Mouse (Mus musculus) bone marrow macrophage, adult 2 months (primary cell): Measurements from ENCODE around the gene Samd3. TPM values are rescaled to one million over a fixed set of nuclear protein-coding genes. Genes with fewer than 3 reads are reported as not detected.

Experiments
- H3K27ac ChIP-seq: 2 replicates; pipeline ENCODE4 v1.5.1; 2012; ENCODE audit warnings: low read depth, low read length; ENCODE audit not compliant: insufficient read depth
- H3K4me1 ChIP-seq: 2 replicates; pipeline ENCODE4 v1.6.1; 2012; ENCODE audit warnings: low read length; ENCODE audit not compliant: control insufficient read depth, insufficient read depth
- H3K4me3 ChIP-seq: 2 replicates; pipeline ENCODE4 v1.5.1; 2012; ENCODE audit warnings: mild to moderate bottlenecking, low read length, moderate library complexity; ENCODE audit not compliant: insufficient read depth
- CTCF ChIP-seq: IDR thresholded peaks from 2 replicates; pipeline ENCODE4 v1.5.1; 2012; ENCODE audit warnings: low read depth, mild to moderate bottlenecking, low read length, moderate library complexity
- POLR2A ChIP-seq: IDR thresholded peaks from 2 replicates; pipeline ENCODE4 v1.6.1; 2012; ENCODE audit warnings: mild to moderate bottlenecking, low read depth, low read length, borderline replicate concordance
- polyA plus RNA-seq: library from polyadenylated mRNA; stranded (reverse); fragments of >200 nt; gene quantifications from 2 replicates; pipeline ENCODE4 v1.2.4, GENCODE M21; 2012; ENCODE audit not compliant: missing spikeins, insufficient read depth, insufficient read length

The Samd3 gene
- polyA plus RNA-seq: not detected in 2 replicates

- H3K4me1 ChIP-seq: no peaks in the 10 kb centered on the region
- no peak within 1 kb of the TSS for H3K27ac ChIP-seq
- TF ChIP-seq POLR2A (no peak), CTCF (no peak)
- no peak within 1 kb of the TSS for H3K4me3 ChIP-seq
These were observed at the start of gene Samd3 for GRCm38 (mm10) chr10:26229488-26229887. TSS of gene Samd3 (plus strand) at chr10:26229707.

- no peaks in the 10 kb centered on the region for H3K4me1 ChIP-seq
- TF ChIP-seq CTCF (no peak), POLR2A (no peak)
- H3K4me3 ChIP-seq: no peak overlapping the region
- no peak overlapping the region for H3K27ac ChIP-seq
These were observed 44.2 kb upstream of the Samd3 start for GRCm38 (mm10) chr10:26185289-26185688.

- Histone ChIP-seq H3K4me1 (no peaks in the 10 kb centered on the region), H3K4me3 (no peak overlapping the region), H3K27ac (no peak overlapping the region)
- TF ChIP-seq CTCF (no peak), POLR2A (no peak)
These were observed 38.7 kb upstream of the Samd3 start for GRCm38 (mm10) chr10:26190811-26191210.

DNA sequence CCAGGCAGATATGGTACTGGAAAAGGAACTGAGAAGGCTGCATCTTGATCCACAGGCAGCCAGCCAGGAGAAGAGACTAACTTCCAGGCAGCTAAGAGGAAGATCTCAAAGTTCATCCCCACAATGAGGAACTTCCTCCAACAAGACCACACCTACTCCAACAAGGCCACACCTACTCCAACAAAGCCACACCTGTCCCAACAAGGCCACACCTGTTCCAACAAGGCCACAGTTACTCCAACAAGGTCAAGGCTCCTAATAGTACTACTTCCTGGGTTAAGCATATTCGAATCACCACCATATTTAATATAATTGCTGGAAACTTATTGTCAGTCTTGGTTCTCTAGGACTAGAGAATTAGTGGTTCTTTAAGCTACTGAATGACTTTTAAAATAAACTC lies 34.6 kb upstream of the Samd3 start:
- no peak for TF ChIP-seq CTCF
- TF ChIP-seq POLR2A: no peak
- no peak overlapping the region for H3K27ac ChIP-seq
- H3K4me1 ChIP-seq: no peaks in the 10 kb centered on the region
- H3K4me3 ChIP-seq: no peak overlapping the region

GRCm38 (mm10) chr10:26202708-26203368 lies 26.7 kb upstream of the Samd3 start:
- Histone ChIP-seq H3K27ac (no peak overlapping the region), H3K4me1 (no peaks in the 10 kb centered on the region), H3K4me3 (no peak overlapping the region)
- TF ChIP-seq CTCF (no peak), POLR2A (no peak)

DNA sequence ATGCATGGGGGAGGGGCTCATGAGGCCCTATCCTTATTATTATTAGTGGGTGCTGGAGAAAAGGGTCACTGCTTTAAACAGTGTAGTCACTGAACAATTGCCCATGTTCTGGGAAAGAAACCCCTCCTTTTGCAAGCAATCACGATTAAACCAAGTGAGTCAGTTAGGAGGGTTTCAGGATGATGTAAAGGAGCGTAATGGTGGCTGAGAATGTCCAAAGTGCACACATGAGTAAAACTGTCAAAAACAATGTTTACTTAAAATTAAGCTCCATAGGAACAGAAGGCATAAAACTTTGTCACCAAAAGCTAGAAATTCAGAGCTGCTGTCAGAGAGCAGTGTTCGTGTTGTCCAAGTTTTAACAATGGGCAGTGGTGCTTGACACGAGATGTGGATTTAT lies 8.8 kb upstream of the Samd3 start:
- Histone ChIP-seq H3K27ac (no peak overlapping the region), H3K4me3 (no peak overlapping the region), H3K4me1 (no peaks in the 10 kb centered on the region)
- TF ChIP-seq CTCF: no peak
- TF ChIP-seq POLR2A: no peak

- Histone ChIP-seq H3K4me3 (no peak overlapping the region), H3K27ac (no peak overlapping the region), H3K4me1 (no peaks in the 10 kb centered on the region)
- TF ChIP-seq CTCF (no peak), POLR2A (no peak)
These were observed 3.3 kb upstream of the Samd3 start for GRCm38 (mm10) chr10:26226241-26226640.

- H3K4me1 ChIP-seq: no peaks in the 10 kb centered on the region
- TF ChIP-seq CTCF (no peak), POLR2A (no peak)
- no peak overlapping the region for H3K27ac ChIP-seq
- no peak overlapping the region for H3K4me3 ChIP-seq
These were observed 2.8 kb upstream of the Samd3 start for GRCm38 (mm10) chr10:26226734-26227133.

- TF ChIP-seq POLR2A (no peak), CTCF (no peak)
- H3K27ac ChIP-seq: no peak overlapping the region
- H3K4me3 ChIP-seq: no peak overlapping the region
- no peaks in the 10 kb centered on the region for H3K4me1 ChIP-seq
These were observed 1.3 kb upstream of the Samd3 start for GRCm38 (mm10) chr10:26228187-26228586.

DNA sequence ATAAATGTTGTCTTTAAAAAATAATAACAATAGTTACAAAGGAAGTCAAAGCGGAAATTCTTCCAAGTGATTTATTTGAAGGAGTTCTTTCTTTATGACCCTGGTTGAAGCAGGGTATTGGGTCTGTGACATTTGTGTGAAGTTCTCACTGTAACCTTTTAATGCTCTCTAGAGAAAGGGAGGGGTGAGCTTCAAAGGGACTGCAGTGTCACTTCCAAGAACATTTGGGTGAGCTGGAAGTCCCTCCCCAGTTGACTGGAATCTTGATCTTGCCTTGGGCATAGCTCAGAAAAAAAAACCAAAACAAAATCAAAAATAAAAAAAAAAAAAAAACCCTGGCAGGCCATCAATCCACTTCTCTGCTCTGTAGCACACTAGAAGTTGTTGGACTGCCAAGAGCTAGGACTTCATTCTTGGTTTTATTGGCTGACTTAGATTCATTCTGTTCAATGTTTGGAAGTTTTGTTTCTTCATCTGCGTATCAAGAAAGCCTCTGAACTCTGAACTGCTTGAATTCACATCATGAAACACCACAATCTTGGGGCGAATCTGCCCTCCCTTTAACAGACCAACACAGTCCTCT lies 2.7 kb downstream of the Samd3 start:
- Histone ChIP-seq H3K4me3 (no peak overlapping the region), H3K27ac (no peak overlapping the region), H3K4me1 (no peaks in the 10 kb centered on the region)
- TF ChIP-seq CTCF (no peak), POLR2A (no peak)
